Mouse (Mus musculus) cortical plate, adult 2 months (tissue): Measurements from ENCODE around the gene Gata3.

Experiments used
- CTCF ChIP-seq: fragments of 200-500 bp; IDR thresholded peaks from 2 replicates; pipeline ENCODE4 v1.5.1; 2011; ENCODE audit warnings: mild to moderate bottlenecking, control low read depth, low read length; ENCODE audit not compliant: insufficient read depth; ENCODE audit errors: extremely low read depth
- POLR2A ChIP-seq: fragments of 200-500 bp; IDR thresholded peaks from 2 replicates; pipeline ENCODE4 v1.6.1; 2011; ENCODE audit warnings: mild to moderate bottlenecking, low read length, control low read depth; ENCODE audit not compliant: insufficient read depth; ENCODE audit errors: extremely low read depth

- TF ChIP-seq CTCF = no peak
- TF ChIP-seq POLR2A = no peak
Observed at GRCm38 (mm10) chr2:9892541-9892940, 2.7 kb upstream of the Gata3 start.
